Mouse (Mus musculus) forebrain, embryonic 11.5 days (tissue): ENCODE measurements at regions not wholly inside any gene's neighbourhood (a gene's known extent, or its start where the extent isn't known, plus 50 kb on each side); places are given as distances from the start of the nearest gene placed in this dataset.
A peak's percentile ranks its signal among the peaks of the same experiment; 100 is the strongest.

Source experiments
- ATAC-seq: fragments of 200-750 bp; cut with Nextera tagmentation; replicated peaks from 2 replicates; pipeline ENCODE4 v1.8.0; 2017; ENCODE audit warnings: moderate TSS enrichment; ENCODE audit not compliant: low FRiP score
- DNase-seq: peaks from one replicate; pipeline ENCODE4 v3.0.0-alpha.2; 2017; ENCODE audit warnings: low spot score
- H3K27ac ChIP-seq: fragments of 300-500 bp; sonication (generic); 2 replicates; pipeline ENCODE4 v1.5.1; 2014; ENCODE audit warnings: low read depth, low read length
- H3K27me3 ChIP-seq: fragments of 300-500 bp; sonication (generic); 2 replicates; pipeline ENCODE4 v1.6.1; 2014; ENCODE audit warnings: mild to moderate bottlenecking, low read length, mixed read lengths; ENCODE audit not compliant: control insufficient read depth, insufficient read depth
- H3K36me3 ChIP-seq: fragments of 300-500 bp; sonication (generic); 2 replicates; pipeline ENCODE4 v1.6.1; 2014; ENCODE audit warnings: mild to moderate bottlenecking, low read length, moderate library complexity, mixed read lengths; ENCODE audit not compliant: control insufficient read depth, insufficient read depth
- H3K4me1 ChIP-seq: fragments of 300-500 bp; sonication (generic); replicated peaks from 2 replicates; pipeline ENCODE4 v1.6.1; 2014; ENCODE audit warnings: low read length, mixed read lengths; ENCODE audit not compliant: control insufficient read depth, insufficient read depth
- H3K4me2 ChIP-seq: fragments of 300-500 bp; sonication (generic); 2 replicates; pipeline ENCODE4 v1.6.1; 2014; ENCODE audit warnings: low read depth, mild to moderate bottlenecking, low read length, moderate library complexity, mixed read lengths; ENCODE audit not compliant: severe bottlenecking
- H3K4me3 ChIP-seq: fragments of 300-500 bp; sonication (generic); 2 replicates; pipeline ENCODE4 v1.5.1; 2014; ENCODE audit warnings: low read depth, low read length
- H3K9ac ChIP-seq: fragments of 300-500 bp; sonication (generic); 2 replicates; pipeline ENCODE4 v1.6.1; 2014; ENCODE audit warnings: low read length
- H3K9me3 ChIP-seq: fragments of 300-500 bp; sonication (generic); 2 replicates; pipeline ENCODE4 v1.6.1; 2016; ENCODE audit warnings: low read length, mixed read lengths; ENCODE audit not compliant: control insufficient read depth
- whole genome bisulfite sequencing: fragments of 180-500 bp; shearing (Covaris S2); extraction: QIAGEN DNeasy Blood & Tissue Kit; methylation state at CpG from one replicate; pipeline ENCODE4 v1.1.7; 2014; 5-methylcytosine and 5-hydroxymethylcytosine counted together

DNA sequence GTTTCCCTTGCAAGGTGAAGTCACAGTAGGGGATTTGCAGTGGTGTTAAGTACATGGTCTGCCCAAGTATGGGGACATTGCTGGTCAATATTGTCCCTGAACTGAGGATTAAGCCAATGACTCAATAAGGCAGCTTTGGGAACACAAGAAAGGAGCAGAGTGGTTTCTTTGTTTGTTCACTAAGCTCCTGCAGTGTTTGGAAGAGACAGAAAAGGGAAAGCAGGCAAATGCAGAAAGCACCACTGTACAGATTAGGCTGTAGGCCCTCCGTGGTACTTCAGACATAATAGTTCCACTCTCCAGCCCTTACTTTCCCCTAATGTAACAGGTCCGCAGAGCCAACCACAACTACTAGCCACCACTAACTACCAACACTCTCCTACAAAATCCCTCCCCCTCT, 143.5 kb upstream of the Cpeb2 start:
- DNase-seq (no peak), ATAC-seq (0 out of 2 replicates have a peak, but pooled peaks have one; percentile 11)
- Histone ChIP-seq H3K36me3 (no peaks in the 10 kb centered on the region), H3K9ac (no peak overlapping the region), H3K27ac (no peak overlapping the region), H3K27me3 (peaks cover 24% of the 10 kb centered on the region), H3K4me3 (no peak overlapping the region), H3K4me1 (peaks cover 20% of the 10 kb centered on the region; the same call in 1 of the 2 replicates), H3K4me2 (no peak overlapping the region), H3K9me3 (no peaks in the 10 kb centered on the region)
- WGBS, result 28% methylated on average over 2 of the region's 2 CpGs

- H3K9ac ChIP-seq, result no peak overlapping the region
- H3K4me3 ChIP-seq, result no peak overlapping the region
- H3K27me3 ChIP-seq, result peaks cover 24% of the 10 kb centered on the region
- peaks cover 21% of the 10 kb centered on the region; the same call in 1 of the 2 replicates for H3K4me1 ChIP-seq
- no peaks in the 10 kb centered on the region for H3K9me3 ChIP-seq
- WGBS, result 56% methylated on average over 1 of the region's 1 CpGs
- DNase-seq, result peak; percentile 41
- no peaks in the 10 kb centered on the region for H3K36me3 ChIP-seq
- ATAC-seq, result no peak
- no peak overlapping the region for H3K4me2 ChIP-seq
- H3K27ac ChIP-seq, result no peak overlapping the region
These were observed 143.0 kb upstream of the Cpeb2 start for GRCm38 (mm10) chr5:43089941-43090340.

DNA sequence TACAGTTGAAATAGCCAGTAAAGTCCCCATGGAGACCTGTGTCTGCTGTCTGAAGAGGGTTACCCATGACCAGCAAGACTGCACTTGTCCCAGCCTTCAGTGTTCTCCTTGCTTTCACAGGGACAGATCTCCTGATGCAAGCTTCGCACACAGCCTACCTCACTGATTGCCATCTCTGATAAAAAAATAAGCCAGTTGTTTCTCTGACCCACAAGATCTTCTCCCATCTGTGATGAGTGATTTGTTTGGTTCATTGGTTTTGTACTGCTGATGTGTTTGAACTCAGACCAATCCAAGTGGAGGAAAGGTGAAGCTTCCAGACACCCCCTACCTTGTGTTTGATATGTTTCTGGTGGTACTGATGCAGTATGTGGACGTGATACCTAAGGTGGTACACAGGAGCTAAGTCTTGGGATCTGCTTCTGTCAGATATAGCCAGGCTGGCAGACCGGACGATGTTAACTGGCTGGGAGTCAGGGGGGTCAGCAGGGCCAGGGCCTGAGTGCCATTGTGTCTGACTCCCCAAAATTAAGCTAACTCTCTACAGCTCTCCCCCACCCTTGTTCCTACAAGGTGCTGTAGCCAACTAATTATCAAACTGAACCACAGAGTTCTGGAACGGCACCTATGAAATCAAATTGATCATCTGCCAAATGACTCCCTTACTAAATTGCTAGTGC, 139.2 kb upstream of the Cpeb2 start:
- H3K9me3 ChIP-seq, result no peaks in the 10 kb centered on the region
- H3K4me1 ChIP-seq, result peaks cover 15% of the 10 kb centered on the region; the same call in 1 of the 2 replicates
- H3K27ac ChIP-seq, result no peak overlapping the region
- no peak overlapping the region for H3K4me3 ChIP-seq
- H3K4me2 ChIP-seq, result no peak overlapping the region
- no peak overlapping the region for H3K9ac ChIP-seq
- no peaks in the 10 kb centered on the region for H3K36me3 ChIP-seq
- H3K27me3 ChIP-seq, result peaks cover 7% of the 10 kb centered on the region; the same call in 1 of the 2 replicates
- DNase-seq (no peak), ATAC-seq (peak; percentile 55)
- 72% methylated on average over 5 of the region's 5 CpGs for WGBS

- Histone ChIP-seq H3K36me3 (no peaks in the 10 kb centered on the region), H3K9me3 (no peaks in the 10 kb centered on the region), H3K4me1 (peaks cover 9% of the 10 kb centered on the region; the same call in 1 of the 2 replicates), H3K9ac (no peak overlapping the region), H3K4me2 (no peak overlapping the region), H3K27ac (no peak overlapping the region), H3K27me3 (peaks cover 7% of the 10 kb centered on the region; the same call in 1 of the 2 replicates), H3K4me3 (no peak overlapping the region)
- DNase-seq (peak; percentile 62), ATAC-seq (peak; percentile 90)
- 9% methylated on average over 7 of the region's 7 CpGs for WGBS
These were observed 138.6 kb upstream of the Cpeb2 start for GRCm38 (mm10) chr5:43094329-43094898.

GRCm38 (mm10) chr5:43102000-43102459, 130.9 kb upstream of the Cpeb2 start:
- 30% methylated on average over 4 of the region's 4 CpGs for WGBS
- no peak overlapping the region for H3K4me3 ChIP-seq
- no peaks in the 10 kb centered on the region for H3K4me1 ChIP-seq
- H3K27ac ChIP-seq, result no peak overlapping the region
- H3K27me3 ChIP-seq, result no peaks in the 10 kb centered on the region
- H3K36me3 ChIP-seq, result no peaks in the 10 kb centered on the region
- H3K4me2 ChIP-seq, result no peak overlapping the region
- no peak for DNase-seq
- H3K9ac ChIP-seq, result no peak overlapping the region
- no peaks in the 10 kb centered on the region for H3K9me3 ChIP-seq
- ATAC-seq, result no peak

- ATAC-seq, result no peak
- 68% methylated on average over 3 of the region's 3 CpGs for WGBS
These were observed 130.4 kb upstream of the Cpeb2 start for GRCm38 (mm10) chr5:43102590-43102989.

DNA sequence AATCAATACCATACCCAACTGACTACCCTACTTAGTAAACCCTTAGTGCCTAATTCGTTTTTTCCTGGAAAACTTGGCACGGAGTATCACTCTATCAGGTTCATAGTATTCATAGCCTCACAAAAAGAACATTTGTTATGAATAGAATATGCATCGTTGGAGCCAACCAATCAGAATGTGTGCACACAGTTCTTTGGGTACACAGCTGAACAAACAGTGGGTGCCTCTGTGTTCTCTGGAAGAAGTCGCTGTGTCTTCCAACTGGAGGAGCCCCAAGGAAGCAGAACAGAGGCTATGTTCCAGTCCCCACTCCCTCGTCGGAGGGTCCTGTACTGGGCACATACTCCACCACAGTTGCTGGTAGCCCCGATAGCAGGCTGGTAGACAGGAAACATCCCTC, 129.2 kb upstream of the Cpeb2 start:
- Histone ChIP-seq H3K4me1 (no peaks in the 10 kb centered on the region), H3K36me3 (no peaks in the 10 kb centered on the region), H3K4me2 (no peak overlapping the region), H3K4me3 (no peak overlapping the region), H3K27me3 (no peaks in the 10 kb centered on the region), H3K27ac (no peak overlapping the region), H3K9me3 (no peaks in the 10 kb centered on the region), H3K9ac (no peak overlapping the region)
- DNase-seq (no peak), ATAC-seq (no peak)
- WGBS, result 89% methylated on average over 7 of the region's 7 CpGs

More at GRCm38 (mm10) chr5:43102590-43102989, 130.4 kb upstream of the Cpeb2 start:
- H3K4me3 ChIP-seq, result no peak overlapping the region
- H3K9me3 ChIP-seq, result no peaks in the 10 kb centered on the region
- no peak overlapping the region for H3K27ac ChIP-seq
- no peaks in the 10 kb centered on the region for H3K27me3 ChIP-seq
- no peak for DNase-seq
- H3K4me2 ChIP-seq, result no peak overlapping the region
- no peaks in the 10 kb centered on the region for H3K4me1 ChIP-seq
- H3K9ac ChIP-seq, result no peak overlapping the region
- H3K36me3 ChIP-seq, result no peaks in the 10 kb centered on the region

DNA sequence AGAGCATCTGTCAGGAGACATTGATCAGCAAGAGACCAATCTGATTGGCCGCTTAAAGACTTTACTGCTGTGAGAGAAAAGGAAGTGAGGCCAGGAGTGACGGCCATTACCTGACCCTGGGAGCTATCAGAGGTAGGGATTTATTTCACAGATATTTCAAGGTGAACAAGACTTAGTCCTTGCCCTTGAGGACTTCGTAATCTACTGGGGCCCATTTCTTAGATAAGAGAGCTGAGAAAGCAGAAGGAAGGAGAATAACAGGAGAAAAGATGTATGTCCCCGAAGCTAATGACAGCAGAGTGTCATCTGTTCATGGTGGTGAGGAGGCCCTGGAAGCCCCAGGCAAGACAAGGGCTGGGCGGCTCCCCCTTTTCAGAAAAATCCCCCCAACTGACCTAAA, 127.4 kb upstream of the Cpeb2 start:
- no peak overlapping the region for H3K9ac ChIP-seq
- no peaks in the 10 kb centered on the region for H3K9me3 ChIP-seq
- no peak overlapping the region for H3K4me2 ChIP-seq
- no peaks in the 10 kb centered on the region for H3K27me3 ChIP-seq
- no peaks in the 10 kb centered on the region for H3K4me1 ChIP-seq
- no peaks in the 10 kb centered on the region for H3K36me3 ChIP-seq
- no peak for ATAC-seq
- 82% methylated on average over 5 of the region's 5 CpGs for WGBS
- H3K27ac ChIP-seq, result no peak overlapping the region
- no peak for DNase-seq
- H3K4me3 ChIP-seq, result no peak overlapping the region
